Mouse (Mus musculus) hindbrain, embryonic 11.5 days (tissue): ENCODE results near the gene Ttc7b. TPM values are rescaled to one million over a fixed set of nuclear protein-coding genes. Genes with fewer than 3 reads are reported as not detected.
A peak's percentile ranks its signal among the peaks of the same experiment; 100 is the strongest.

Experiments used
- ATAC-seq: fragments of 200-750 bp; cut with Nextera tagmentation; 2 replicates; pipeline ENCODE4 v1.8.0; 2017; ENCODE audit warnings: mild to moderate bottlenecking, moderate TSS enrichment, moderate library complexity; ENCODE audit not compliant: low FRiP score
- DNase-seq: peaks from one replicate; pipeline ENCODE4 v3.0.0-alpha.2; 2015; ENCODE audit warnings: low spot score
- H3K27ac ChIP-seq: fragments of 300-500 bp; sonication (generic); 2 replicates; pipeline ENCODE4 v1.5.1; 2014; ENCODE audit warnings: mild to moderate bottlenecking, low read depth, low read length
- H3K27me3 ChIP-seq: fragments of 300-500 bp; sonication (generic); 2 replicates; pipeline ENCODE4 v1.6.1; 2014; ENCODE audit warnings: mild to moderate bottlenecking, low read length, moderate library complexity, mixed read lengths; ENCODE audit not compliant: control insufficient read depth, insufficient read depth
- H3K36me3 ChIP-seq: fragments of 300-500 bp; sonication (generic); 2 replicates; pipeline ENCODE4 v1.6.1; 2014; ENCODE audit warnings: mild to moderate bottlenecking, low read length, moderate library complexity, mixed read lengths; ENCODE audit not compliant: control insufficient read depth, insufficient read depth
- H3K4me1 ChIP-seq: fragments of 300-500 bp; sonication (generic); replicated peaks from 2 replicates; pipeline ENCODE4 v1.6.1; 2014; ENCODE audit warnings: low read length, mixed read lengths; ENCODE audit not compliant: control insufficient read depth, insufficient read depth
- H3K4me2 ChIP-seq: fragments of 300-500 bp; sonication (generic); replicated peaks from 2 replicates; pipeline ENCODE4 v1.6.1; 2014; ENCODE audit warnings: mild to moderate bottlenecking, low read depth, low read length
- H3K4me3 ChIP-seq: fragments of 300-500 bp; sonication (generic); 2 replicates; pipeline ENCODE4 v1.5.1; 2014; ENCODE audit warnings: low read depth, low read length
- H3K9ac ChIP-seq: fragments of 300-500 bp; sonication (generic); 2 replicates; pipeline ENCODE4 v1.6.1; 2014; ENCODE audit warnings: low read depth, low read length
- H3K9me3 ChIP-seq: fragments of 300-500 bp; sonication (generic); 2 replicates; pipeline ENCODE4 v1.6.1; 2016; ENCODE audit warnings: low read length; ENCODE audit not compliant: control insufficient read depth
- WGBS: fragments of 180-500 bp; shearing (Covaris S2); extraction: QIAGEN DNeasy Blood & Tissue Kit; methylation state at CpG from one replicate; pipeline ENCODE4 v1.1.7; 2014; 5-methylcytosine and 5-hydroxymethylcytosine counted together
- polyA plus RNA-seq: library from polyadenylated mRNA; unstranded; fragments of >200 nt; fragmentation: Nextera tagmentation; extraction: Ambion mirVana; gene quantifications from 2 replicates; pipeline ENCODE4 v1.2.1, GENCODE M21; 2014

Gene Ttc7b
- polyA plus RNA-seq, 1 experiment from 2014 or later: 7.1 TPM

GRCm38 (mm10) chr12:100431830-100432229, 88.8 kb downstream of the Ttc7b start:
- H3K9me3 ChIP-seq: no peaks in the 10 kb centered on the region
- no peak for ATAC-seq

GRCm38 (mm10) chr12:100429414-100430114, 91.1 kb downstream of the Ttc7b start:
- DNase-seq (no peak), ATAC-seq (no peak)
- Histone ChIP-seq H3K4me1 (no peaks in the 10 kb centered on the region), H3K36me3 (no peaks in the 10 kb centered on the region), H3K9ac (no peak overlapping the region), H3K27ac (no peak overlapping the region), H3K27me3 (no peaks in the 10 kb centered on the region), H3K9me3 (no peaks in the 10 kb centered on the region), H3K4me2 (no peak overlapping the region), H3K4me3 (no peak overlapping the region)
- WGBS: 95% methylated on average over 6 of the region's 6 CpGs

More at GRCm38 (mm10) chr12:100431830-100432229, 88.8 kb downstream of the Ttc7b start:
- Histone ChIP-seq H3K4me3 (no peak overlapping the region), H3K36me3 (no peaks in the 10 kb centered on the region), H3K27ac (no peak overlapping the region), H3K4me2 (no peak overlapping the region), H3K4me1 (no peaks in the 10 kb centered on the region), H3K27me3 (no peaks in the 10 kb centered on the region), H3K9ac (no peak overlapping the region)
- DNase-seq: no peak
- WGBS: 90% methylated on average over 6 of the region's 6 CpGs

- no peaks in the 10 kb centered on the region for H3K36me3 ChIP-seq
- DNase-seq (no peak), ATAC-seq (no peak)
- H3K9ac ChIP-seq: no peak overlapping the region
- no peaks in the 10 kb centered on the region for H3K9me3 ChIP-seq
- no peak overlapping the region for H3K4me3 ChIP-seq
- H3K4me1 ChIP-seq: no peaks in the 10 kb centered on the region
- 92% methylated on average over 4 of the region's 4 CpGs for WGBS
- no peak overlapping the region for H3K27ac ChIP-seq
- no peak overlapping the region for H3K4me2 ChIP-seq
- no peaks in the 10 kb centered on the region for H3K27me3 ChIP-seq
Observed at GRCm38 (mm10) chr12:100428183-100428582, 92.4 kb downstream of the Ttc7b start.

GRCm38 (mm10) chr12:100426212-100426611, 94.4 kb downstream of the Ttc7b start:
- Histone ChIP-seq H3K36me3 (no peaks in the 10 kb centered on the region), H3K27me3 (no peaks in the 10 kb centered on the region), H3K4me3 (no peak overlapping the region), H3K4me2 (no peak overlapping the region), H3K9me3 (no peaks in the 10 kb centered on the region), H3K27ac (no peak overlapping the region), H3K9ac (no peak overlapping the region), H3K4me1 (no peaks in the 10 kb centered on the region)
- DNase-seq: no peak
- 67% methylated on average over 4 of the region's 4 CpGs for WGBS
- ATAC-seq: no peak

- no peaks in the 10 kb centered on the region for H3K36me3 ChIP-seq
- no peak overlapping the region for H3K4me3 ChIP-seq
- H3K9me3 ChIP-seq: no peaks in the 10 kb centered on the region
- no peaks in the 10 kb centered on the region for H3K27me3 ChIP-seq
- H3K9ac ChIP-seq: no peak overlapping the region
- no peak for DNase-seq
- no peak overlapping the region for H3K4me2 ChIP-seq
- no peak overlapping the region for H3K27ac ChIP-seq
- ATAC-seq: no peak
- 90% methylated on average over 6 of the region's 6 CpGs for WGBS
- no peaks in the 10 kb centered on the region for H3K4me1 ChIP-seq
Observed at GRCm38 (mm10) chr12:100425028-100425427, 95.6 kb downstream of the Ttc7b start.

GRCm38 (mm10) chr12:100422286-100422820, 98.3 kb downstream of the Ttc7b start:
- Histone ChIP-seq H3K9me3 (no peaks in the 10 kb centered on the region), H3K4me1 (no peaks in the 10 kb centered on the region), H3K9ac (no peak overlapping the region), H3K4me2 (no peak overlapping the region), H3K27ac (no peak overlapping the region), H3K4me3 (no peak overlapping the region), H3K36me3 (no peaks in the 10 kb centered on the region), H3K27me3 (no peaks in the 10 kb centered on the region)
- ATAC-seq: no peak
- DNase-seq: no peak
- WGBS: 87% methylated on average over 6 of the region's 6 CpGs

GRCm38 (mm10) chr12:100421538-100421937, 99.1 kb downstream of the Ttc7b start:
- no peak overlapping the region for H3K9ac ChIP-seq
- DNase-seq (peak; percentile 52), ATAC-seq (no peak)
- no peaks in the 10 kb centered on the region for H3K9me3 ChIP-seq
- H3K27ac ChIP-seq: no peak overlapping the region
- no peaks in the 10 kb centered on the region for H3K4me1 ChIP-seq
- H3K4me2 ChIP-seq: no peak overlapping the region
- 68% methylated on average over 6 of the region's 6 CpGs for WGBS
- H3K36me3 ChIP-seq: no peaks in the 10 kb centered on the region
- no peak overlapping the region for H3K4me3 ChIP-seq
- H3K27me3 ChIP-seq: no peaks in the 10 kb centered on the region

- Histone ChIP-seq H3K9me3 (no peaks in the 10 kb centered on the region), H3K4me3 (no peak overlapping the region), H3K9ac (no peak overlapping the region), H3K4me1 (no peaks in the 10 kb centered on the region), H3K27me3 (no peaks in the 10 kb centered on the region), H3K27ac (no peak overlapping the region), H3K36me3 (no peaks in the 10 kb centered on the region), H3K4me2 (no peak overlapping the region)
- 93% methylated on average over 6 of the region's 6 CpGs for WGBS
- ATAC-seq (no peak), DNase-seq (no peak)
Observed at GRCm38 (mm10) chr12:100420903-100421302, 99.7 kb downstream of the Ttc7b start.
